Mouse (Mus musculus) ovary, postnatal 14 days (tissue): ENCODE results near the gene Snap25.

Experiments
- DNase-seq: peaks from one replicate; pipeline ENCODE4 v3.0.0; 2022; ENCODE audit warnings: low spot score

Gene Snap25

GRCm38 (mm10) chr2:136713299-136713758 lies at the start of gene Snap25:
Gene Snap25 (plus strand): TSS chr2:136713453.
- no peak for DNase-seq

- DNase-seq, result no peak
Observed at GRCm38 (mm10) chr2:136666951-136667350, 46.3 kb upstream of the Snap25 start.

GRCm38 (mm10) chr2:136669183-136669582 lies 44.1 kb upstream of the Snap25 start:
- DNase-seq, result no peak

GRCm38 (mm10) chr2:136669665-136670064 lies 43.6 kb upstream of the Snap25 start:
- DNase-seq, result no peak

- DNase-seq, result no peak
Observed at GRCm38 (mm10) chr2:136670539-136671271, 42.5 kb upstream of the Snap25 start.

- DNase-seq, result no peak
Observed at GRCm38 (mm10) chr2:136674077-136674757, 39.0 kb upstream of the Snap25 start.

- no peak for DNase-seq
Observed at GRCm38 (mm10) chr2:136676196-136676595, 37.1 kb upstream of the Snap25 start.

GRCm38 (mm10) chr2:136676918-136677445 lies 36.3 kb upstream of the Snap25 start:
- DNase-seq, result no peak

GRCm38 (mm10) chr2:136678321-136679161 lies 34.7 kb upstream of the Snap25 start:
- peak; percentile 70 for DNase-seq

- DNase-seq, result peak; percentile 55
Observed at GRCm38 (mm10) chr2:136679280-136680221, 33.7 kb upstream of the Snap25 start.

- DNase-seq, result no peak
Observed at GRCm38 (mm10) chr2:136682146-136682860, 30.9 kb upstream of the Snap25 start.

- DNase-seq, result no peak
Observed at GRCm38 (mm10) chr2:136686195-136686594, 27.1 kb upstream of the Snap25 start.

GRCm38 (mm10) chr2:136687316-136687715 lies 25.9 kb upstream of the Snap25 start:
- no peak for DNase-seq

- no peak for DNase-seq
Observed at GRCm38 (mm10) chr2:136689476-136689875, 23.8 kb upstream of the Snap25 start.

GRCm38 (mm10) chr2:136691681-136692080 lies 21.6 kb upstream of the Snap25 start:
- DNase-seq, result no peak

- no peak for DNase-seq
Observed at GRCm38 (mm10) chr2:136699429-136700227, 13.6 kb upstream of the Snap25 start.

- no peak for DNase-seq
Observed at GRCm38 (mm10) chr2:136703376-136703775, 9.9 kb upstream of the Snap25 start.

- no peak for DNase-seq
Observed at GRCm38 (mm10) chr2:136711155-136711554, 2.1 kb upstream of the Snap25 start.

- DNase-seq, result no peak
Observed at GRCm38 (mm10) chr2:136711746-136712440, 1.4 kb upstream of the Snap25 start.
